Mouse (Mus musculus): ENCODE data around the gene Cspg4. TPM values are rescaled to one million over a fixed set of nuclear protein-coding genes. Genes with fewer than 3 reads are reported as not detected.

Gene Cspg4
- 2.6 and 3.8 TPM in 2 replicates for polyA plus RNA-seq (2014; fragmentation: Nextera tagmentation; extraction: Ambion mirVana)

GRCm38 (mm10) chr9:56864832-56865231 is at the start of gene Cspg4:
Gene Cspg4 (plus strand): TSS chr9:56865033.
- H3K27ac ChIP-seq (ENCODE audit: low read depth, low read length) = no peak within 1 kb of the TSS
- H3K4me1 ChIP-seq (ENCODE audit: control insufficient read depth, insufficient read depth, low read length) = peaks cover 9% of the 10 kb centered on the region; the same call in 1 of the 2 replicates
- ATAC-seq (ENCODE audit: insufficient read depth, low FRiP score, low TSS enrichment) = no peak
- peak within 1 kb of the TSS; percentile 29; the same call in 1 of the 2 replicates for H3K9ac ChIP-seq (ENCODE audit: low read length)
- 4% methylated on average over 24 of the region's 24 CpGs for WGBS
- H3K9me3 ChIP-seq (ENCODE audit: control insufficient read depth, low read length) = no peaks in the 10 kb centered on the region
- H3K36me3 ChIP-seq (ENCODE audit: control insufficient read depth, insufficient read depth, low read length) = no peaks in the 10 kb centered on the region
- H3K4me3 ChIP-seq (ENCODE audit: low read depth, low read length) = peak within 1 kb of the TSS; percentile 26
- peak; percentile 54 for DNase-seq (ENCODE audit: low spot score)
- H3K27me3 ChIP-seq (ENCODE audit: control insufficient read depth, insufficient read depth, low read length) = peaks cover 14% of the 10 kb centered on the region
- peak within 1 kb of the TSS; percentile 51 for H3K4me2 ChIP-seq (ENCODE audit: low read depth)

- no peaks in the 10 kb centered on the region for H3K27me3 ChIP-seq (ENCODE audit: control insufficient read depth, insufficient read depth, low read length)
- no peak overlapping the region for H3K9ac ChIP-seq (ENCODE audit: low read length)
- WGBS = 2% methylated on average over 3 of the region's 3 CpGs
- no peaks in the 10 kb centered on the region for H3K36me3 ChIP-seq (ENCODE audit: control insufficient read depth, insufficient read depth, low read length)
- no peak overlapping the region for H3K27ac ChIP-seq (ENCODE audit: low read depth, low read length)
- H3K4me1 ChIP-seq (ENCODE audit: control insufficient read depth, insufficient read depth, low read length) = peaks cover 7% of the 10 kb centered on the region
- no peak overlapping the region for H3K4me2 ChIP-seq (ENCODE audit: low read depth)
- DNase-seq (ENCODE audit: low spot score) = peak; percentile 69
- H3K9me3 ChIP-seq (ENCODE audit: control insufficient read depth, low read length) = no peaks in the 10 kb centered on the region
- no peak for ATAC-seq (ENCODE audit: insufficient read depth, low FRiP score, low TSS enrichment)
- H3K4me3 ChIP-seq (ENCODE audit: low read depth, low read length) = no peak overlapping the region
Measured at GRCm38 (mm10) chr9:56824900-56825299, 39.9 kb upstream of the Cspg4 start.

GRCm38 (mm10) chr9:56825476-56826213 is 39.2 kb upstream of the Cspg4 start:
- H3K27me3 ChIP-seq (ENCODE audit: control insufficient read depth, insufficient read depth, low read length) = no peaks in the 10 kb centered on the region
- no peaks in the 10 kb centered on the region for H3K9me3 ChIP-seq (ENCODE audit: control insufficient read depth, low read length)
- peak overlapping the region; percentile 49; the same call in 1 of the 2 replicates for H3K27ac ChIP-seq (ENCODE audit: low read depth, low read length)
- H3K4me2 ChIP-seq (ENCODE audit: low read depth) = peak overlapping the region; percentile 54
- peak overlapping the region; percentile 45; the same call in 1 of the 2 replicates for H3K9ac ChIP-seq (ENCODE audit: low read length)
- H3K4me1 ChIP-seq (ENCODE audit: control insufficient read depth, insufficient read depth, low read length) = peaks cover 7% of the 10 kb centered on the region
- WGBS = 7% methylated on average over 21 of the region's 21 CpGs
- no peaks in the 10 kb centered on the region for H3K36me3 ChIP-seq (ENCODE audit: control insufficient read depth, insufficient read depth, low read length)
- DNase-seq (ENCODE audit: low spot score) (peak; percentile 71), ATAC-seq (ENCODE audit: insufficient read depth, low FRiP score, low TSS enrichment) (peak; percentile 45; the same call in 1 of the 2 replicates)
- H3K4me3 ChIP-seq (ENCODE audit: low read depth, low read length) = peak overlapping the region; percentile 15

- no peak for DNase-seq (ENCODE audit: low spot score)
- Histone ChIP-seq H3K4me3 (ENCODE audit: low read depth, low read length) (no peak overlapping the region), H3K4me1 (ENCODE audit: control insufficient read depth, insufficient read depth, low read length) (peaks cover 7% of the 10 kb centered on the region), H3K27me3 (ENCODE audit: control insufficient read depth, insufficient read depth, low read length) (no peaks in the 10 kb centered on the region), H3K9ac (ENCODE audit: low read length) (no peak overlapping the region), H3K9me3 (ENCODE audit: control insufficient read depth, low read length) (no peaks in the 10 kb centered on the region), H3K36me3 (ENCODE audit: control insufficient read depth, insufficient read depth, low read length) (no peaks in the 10 kb centered on the region), H3K27ac (ENCODE audit: low read depth, low read length) (no peak overlapping the region), H3K4me2 (ENCODE audit: low read depth) (no peak overlapping the region)
- no peak for ATAC-seq (ENCODE audit: insufficient read depth, low FRiP score, low TSS enrichment)
- 44% methylated on average over 9 of the region's 9 CpGs for WGBS
Measured at GRCm38 (mm10) chr9:56828146-56828545, 36.7 kb upstream of the Cspg4 start.

GRCm38 (mm10) chr9:56828841-56829240 is 36.0 kb upstream of the Cspg4 start:
- Histone ChIP-seq H3K27me3 (ENCODE audit: control insufficient read depth, insufficient read depth, low read length) (no peaks in the 10 kb centered on the region), H3K4me1 (ENCODE audit: control insufficient read depth, insufficient read depth, low read length) (peaks cover 7% of the 10 kb centered on the region), H3K27ac (ENCODE audit: low read depth, low read length) (no peak overlapping the region), H3K36me3 (ENCODE audit: control insufficient read depth, insufficient read depth, low read length) (no peaks in the 10 kb centered on the region), H3K4me2 (ENCODE audit: low read depth) (no peak overlapping the region), H3K9me3 (ENCODE audit: control insufficient read depth, low read length) (no peaks in the 10 kb centered on the region), H3K9ac (ENCODE audit: low read length) (no peak overlapping the region), H3K4me3 (ENCODE audit: low read depth, low read length) (no peak overlapping the region)
- ATAC-seq (ENCODE audit: insufficient read depth, low FRiP score, low TSS enrichment) (no peak), DNase-seq (ENCODE audit: low spot score) (no peak)
- WGBS = 72% methylated on average over 6 of the region's 6 CpGs

GRCm38 (mm10) chr9:56830162-56830561 is 34.7 kb upstream of the Cspg4 start:
- Histone ChIP-seq H3K4me1 (ENCODE audit: control insufficient read depth, insufficient read depth, low read length) (peaks cover 7% of the 10 kb centered on the region), H3K27ac (ENCODE audit: low read depth, low read length) (no peak overlapping the region), H3K27me3 (ENCODE audit: control insufficient read depth, insufficient read depth, low read length) (no peaks in the 10 kb centered on the region), H3K4me3 (ENCODE audit: low read depth, low read length) (no peak overlapping the region), H3K4me2 (ENCODE audit: low read depth) (no peak overlapping the region), H3K9ac (ENCODE audit: low read length) (no peak overlapping the region), H3K9me3 (ENCODE audit: control insufficient read depth, low read length) (no peaks in the 10 kb centered on the region), H3K36me3 (ENCODE audit: control insufficient read depth, insufficient read depth, low read length) (no peaks in the 10 kb centered on the region)
- DNase-seq (ENCODE audit: low spot score) = peak; percentile 35
- ATAC-seq (ENCODE audit: insufficient read depth, low FRiP score, low TSS enrichment) = no peak
- WGBS = 19% methylated on average over 4 of the region's 4 CpGs

- H3K36me3 ChIP-seq (ENCODE audit: control insufficient read depth, insufficient read depth, low read length) = no peaks in the 10 kb centered on the region
- no peak overlapping the region for H3K4me3 ChIP-seq (ENCODE audit: low read depth, low read length)
- no peak overlapping the region for H3K4me2 ChIP-seq (ENCODE audit: low read depth)
- WGBS = 85% methylated on average over 3 of the region's 3 CpGs
- DNase-seq (ENCODE audit: low spot score) = no peak
- H3K9me3 ChIP-seq (ENCODE audit: control insufficient read depth, low read length) = no peaks in the 10 kb centered on the region
- H3K27ac ChIP-seq (ENCODE audit: low read depth, low read length) = no peak overlapping the region
- H3K27me3 ChIP-seq (ENCODE audit: control insufficient read depth, insufficient read depth, low read length) = no peaks in the 10 kb centered on the region
- ATAC-seq (ENCODE audit: insufficient read depth, low FRiP score, low TSS enrichment) = no peak
- H3K4me1 ChIP-seq (ENCODE audit: control insufficient read depth, insufficient read depth, low read length) = no peaks in the 10 kb centered on the region
- H3K9ac ChIP-seq (ENCODE audit: low read length) = no peak overlapping the region
Measured at GRCm38 (mm10) chr9:56831904-56832303, 32.9 kb upstream of the Cspg4 start.

GRCm38 (mm10) chr9:56832900-56833299 is 31.9 kb upstream of the Cspg4 start:
- Histone ChIP-seq H3K4me1 (ENCODE audit: control insufficient read depth, insufficient read depth, low read length) (no peaks in the 10 kb centered on the region), H3K4me3 (ENCODE audit: low read depth, low read length) (no peak overlapping the region), H3K36me3 (ENCODE audit: control insufficient read depth, insufficient read depth, low read length) (no peaks in the 10 kb centered on the region), H3K27me3 (ENCODE audit: control insufficient read depth, insufficient read depth, low read length) (no peaks in the 10 kb centered on the region), H3K27ac (ENCODE audit: low read depth, low read length) (no peak overlapping the region), H3K9me3 (ENCODE audit: control insufficient read depth, low read length) (no peaks in the 10 kb centered on the region), H3K9ac (ENCODE audit: low read length) (no peak overlapping the region), H3K4me2 (ENCODE audit: low read depth) (no peak overlapping the region)
- WGBS = 35% methylated on average over 6 of the region's 6 CpGs
- ATAC-seq (ENCODE audit: insufficient read depth, low FRiP score, low TSS enrichment) = no peak
- DNase-seq (ENCODE audit: low spot score) = no peak

- H3K36me3 ChIP-seq (ENCODE audit: control insufficient read depth, insufficient read depth, low read length) = no peaks in the 10 kb centered on the region
- DNase-seq (ENCODE audit: low spot score) = no peak
- ATAC-seq (ENCODE audit: insufficient read depth, low FRiP score, low TSS enrichment) = no peak
- no peaks in the 10 kb centered on the region for H3K4me1 ChIP-seq (ENCODE audit: control insufficient read depth, insufficient read depth, low read length)
- no peak overlapping the region for H3K4me2 ChIP-seq (ENCODE audit: low read depth)
- H3K4me3 ChIP-seq (ENCODE audit: low read depth, low read length) = no peak overlapping the region
- no peaks in the 10 kb centered on the region for H3K9me3 ChIP-seq (ENCODE audit: control insufficient read depth, low read length)
- no peaks in the 10 kb centered on the region for H3K27me3 ChIP-seq (ENCODE audit: control insufficient read depth, insufficient read depth, low read length)
- no peak overlapping the region for H3K27ac ChIP-seq (ENCODE audit: low read depth, low read length)
- no peak overlapping the region for H3K9ac ChIP-seq (ENCODE audit: low read length)
- WGBS = 78% methylated on average over 5 of the region's 5 CpGs
Measured at GRCm38 (mm10) chr9:56835152-56835551, 29.7 kb upstream of the Cspg4 start.

Data from neural tube, embryonic 11.5 days (tissue).